Mouse (Mus musculus) brain, embryonic 18.5 days (tissue): ENCODE results near the gene Musk.

ENCODE experiments used
- DNase-seq: peaks from one replicate; pipeline ENCODE4 v3.0.0-alpha.2; 2012; ENCODE audit warnings: low read depth, low spot score

Gene Musk

GRCm38 (mm10) chr4:58314942-58315508, 29.3 kb downstream of the Musk start:
- DNase-seq = no peak

GRCm38 (mm10) chr4:58317536-58317935, 31.8 kb downstream of the Musk start:
- no peak for DNase-seq

- no peak for DNase-seq
Observed at GRCm38 (mm10) chr4:58320293-58320692, 34.5 kb downstream of the Musk start.

GRCm38 (mm10) chr4:58326746-58327145, 41.0 kb downstream of the Musk start:
- DNase-seq = no peak

GRCm38 (mm10) chr4:58328231-58328630, 42.5 kb downstream of the Musk start:
- DNase-seq = no peak

GRCm38 (mm10) chr4:58330016-58330415, 44.3 kb downstream of the Musk start:
- DNase-seq = no peak

GRCm38 (mm10) chr4:58330864-58331638, 45.3 kb downstream of the Musk start:
- DNase-seq = no peak

GRCm38 (mm10) chr4:58332394-58332793, 46.6 kb downstream of the Musk start:
- DNase-seq = no peak

- no peak for DNase-seq
Observed at GRCm38 (mm10) chr4:58336227-58336626, 50.5 kb downstream of the Musk start.

- no peak for DNase-seq
Observed at GRCm38 (mm10) chr4:58339226-58339625, 53.5 kb downstream of the Musk start.

- DNase-seq = no peak
Observed at GRCm38 (mm10) chr4:58350206-58350605, 64.4 kb downstream of the Musk start.

- no peak for DNase-seq
Observed at GRCm38 (mm10) chr4:58351165-58351564, 65.4 kb downstream of the Musk start.

- DNase-seq = no peak
Observed at GRCm38 (mm10) chr4:58351590-58351989, 65.8 kb downstream of the Musk start.

- no peak for DNase-seq
Observed at GRCm38 (mm10) chr4:58358996-58359395, 73.2 kb downstream of the Musk start.

GRCm38 (mm10) chr4:58365321-58365720, 79.6 kb downstream of the Musk start:
- DNase-seq = no peak

GRCm38 (mm10) chr4:58371106-58371505, 85.3 kb downstream of the Musk start:
- DNase-seq = no peak

GRCm38 (mm10) chr4:58373599-58373998, 87.8 kb downstream of the Musk start:
- DNase-seq = no peak

GRCm38 (mm10) chr4:58374141-58374870, 88.5 kb downstream of the Musk start:
- DNase-seq = no peak

- DNase-seq = no peak
Observed at GRCm38 (mm10) chr4:58379186-58379585, 93.4 kb downstream of the Musk start.

- peak; percentile 66 for DNase-seq
Observed at GRCm38 (mm10) chr4:58400861-58401341, 115.1 kb downstream of the Musk start.

- DNase-seq = no peak
Observed at GRCm38 (mm10) chr4:58401973-58402501, 116.3 kb downstream of the Musk start.
